Mouse (Mus musculus): Measurements from ENCODE around the gene 1700029P11Rik. TPM values are rescaled to one million over a fixed set of nuclear protein-coding genes. Genes with fewer than 3 reads are reported as not detected.
A peak's percentile ranks its signal among the peaks of the same experiment; 100 is the strongest.

The 1700029P11Rik gene
- polyA plus RNA-seq, 1 experiment: not detected

- TF ChIP-seq CTCF (IDR thresholded peaks at IDR 0.05; ENCODE audit: extremely low read depth, insufficient read length, insufficient replicate concordance, low read depth, low read length) (no peak), POLR2A (IDR thresholded peaks at IDR 0.05; ENCODE audit: low read depth, low read length) (no peak)
- no peaks in the 10 kb centered on the region for H3K27me3 ChIP-seq (ENCODE audit: control insufficient read depth, insufficient read depth, low read length)
- no peak overlapping the region for H3K27ac ChIP-seq (ENCODE audit: insufficient read depth, low read depth, low read length)
- peaks cover 1% of the 10 kb centered on the region; the same call in 1 of the 2 replicates for H3K4me1 ChIP-seq (ENCODE audit: control insufficient read depth, insufficient read depth, insufficient read length, low read length)
- H3K4me3 ChIP-seq (ENCODE audit: low read depth, low read length): no peak overlapping the region
- H3K36me3 ChIP-seq (ENCODE audit: control insufficient read depth, insufficient read depth, low read length): no peaks in the 10 kb centered on the region
- WGBS: 75% methylated on average over 2 of the region's 2 CpGs
Observed at GRCm38 (mm10) chr15:81985267-81986161, 5.2 kb downstream of the 1700029P11Rik start.

DNA sequence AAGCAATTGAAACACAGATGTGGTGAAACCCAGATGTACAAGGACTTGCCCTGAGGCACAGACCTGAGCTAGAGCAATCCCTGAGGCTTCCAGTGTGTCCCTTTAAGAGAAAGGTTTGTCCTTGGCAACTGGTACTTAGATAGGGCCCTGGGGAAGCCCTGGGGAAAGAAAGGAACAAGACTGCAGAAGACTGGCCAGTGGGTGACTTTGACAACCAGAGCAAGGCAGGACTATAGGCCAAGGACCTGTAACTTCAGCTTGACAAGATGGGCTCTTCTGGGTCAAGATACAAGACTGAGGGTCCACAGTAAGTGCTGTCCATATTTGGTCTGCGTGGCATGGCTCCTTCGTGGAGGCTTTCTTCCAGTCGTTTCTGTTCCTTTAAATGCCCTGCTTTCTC lies 7.3 kb downstream of the 1700029P11Rik start, which contains the start of gene Xrcc6:
TSS of gene Xrcc6 (plus strand) at position 190 of the 400 bp plus-strand sequence.
- H3K36me3 ChIP-seq (ENCODE audit: control insufficient read depth, insufficient read depth, low read length): no peaks in the 10 kb centered on the region
- TF ChIP-seq CTCF (IDR thresholded peaks at IDR 0.05; ENCODE audit: extremely low read depth, insufficient read length, insufficient replicate concordance, low read depth, low read length): no peak
- TF ChIP-seq POLR2A (IDR thresholded peaks at IDR 0.05; ENCODE audit: low read depth, low read length): no peak
- no peak within 1 kb of the TSS for H3K27ac ChIP-seq (ENCODE audit: insufficient read depth, low read depth, low read length)
- no peak within 1 kb of the TSS for H3K4me3 ChIP-seq (ENCODE audit: low read depth, low read length)
- H3K4me1 ChIP-seq (ENCODE audit: control insufficient read depth, insufficient read depth, insufficient read length, low read length): peaks cover 9% of the 10 kb centered on the region; the same call in 1 of the 2 replicates
- 78% methylated on average over 3 of the region's 3 CpGs for WGBS
- no peaks in the 10 kb centered on the region for H3K27me3 ChIP-seq (ENCODE audit: control insufficient read depth, insufficient read depth, low read length)

DNA sequence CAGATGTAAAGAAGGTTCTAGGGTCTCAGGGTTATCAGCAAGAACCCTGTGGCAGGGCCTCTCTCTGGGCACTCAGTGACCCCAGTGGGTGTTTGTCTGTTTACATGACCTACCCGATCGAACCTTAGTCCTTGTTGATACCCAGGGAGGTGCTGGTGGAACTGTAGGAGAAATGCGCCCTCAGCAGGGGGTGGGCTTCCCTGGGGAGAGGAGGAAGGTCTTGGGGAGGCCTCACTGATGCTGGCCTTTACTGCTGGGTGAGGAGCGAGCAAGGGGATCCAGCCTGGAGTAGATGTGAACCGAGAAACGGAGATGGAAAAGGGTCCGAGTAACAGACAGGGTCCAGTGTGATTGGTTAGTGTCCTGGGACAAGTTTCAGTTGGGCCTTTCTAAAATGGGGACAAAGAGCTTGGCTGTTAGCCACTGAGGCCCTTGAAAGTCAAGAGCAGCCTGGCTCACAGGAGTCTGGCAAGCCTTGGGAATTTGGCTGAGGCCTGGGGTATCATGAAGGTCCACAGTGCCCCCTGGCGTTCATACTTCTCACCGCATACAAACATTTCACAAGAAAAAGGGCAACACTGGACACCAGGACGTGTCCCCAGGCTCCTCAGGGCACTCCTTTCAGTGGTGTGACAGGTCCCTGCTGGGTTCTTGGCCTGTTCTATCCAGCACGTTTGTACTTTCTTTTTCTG lies 9.2 kb downstream of the 1700029P11Rik start:
- H3K4me3 ChIP-seq (ENCODE audit: low read depth, low read length): no peak overlapping the region
- peaks cover 9% of the 10 kb centered on the region; the same call in 1 of the 2 replicates for H3K4me1 ChIP-seq (ENCODE audit: control insufficient read depth, insufficient read depth, insufficient read length, low read length)
- peaks cover 6% of the 10 kb centered on the region; the same call in 1 of the 2 replicates for H3K36me3 ChIP-seq (ENCODE audit: control insufficient read depth, insufficient read depth, low read length)
- peak; percentile 91; the same call in 1 of the 2 replicates for TF ChIP-seq CTCF (IDR thresholded peaks at IDR 0.05; ENCODE audit: extremely low read depth, insufficient read length, insufficient replicate concordance, low read depth, low read length)
- TF ChIP-seq POLR2A (IDR thresholded peaks at IDR 0.05; ENCODE audit: low read depth, low read length): no peak
- WGBS: 51% methylated on average over 11 of the region's 11 CpGs
- no peak overlapping the region for H3K27ac ChIP-seq (ENCODE audit: insufficient read depth, low read depth, low read length)
- H3K27me3 ChIP-seq (ENCODE audit: control insufficient read depth, insufficient read depth, low read length): no peaks in the 10 kb centered on the region

GRCm38 (mm10) chr15:81990549-81990948 lies 10.2 kb downstream of the 1700029P11Rik start:
- TF ChIP-seq POLR2A (IDR thresholded peaks at IDR 0.05; ENCODE audit: low read depth, low read length) (no peak), CTCF (IDR thresholded peaks at IDR 0.05; ENCODE audit: extremely low read depth, insufficient read length, insufficient replicate concordance, low read depth, low read length) (no peak)
- no peak overlapping the region for H3K4me3 ChIP-seq (ENCODE audit: low read depth, low read length)
- H3K4me1 ChIP-seq (ENCODE audit: control insufficient read depth, insufficient read depth, insufficient read length, low read length): peaks cover 9% of the 10 kb centered on the region; the same call in 1 of the 2 replicates
- no peak overlapping the region for H3K27ac ChIP-seq (ENCODE audit: insufficient read depth, low read depth, low read length)
- WGBS: 23% methylated on average over 7 of the region's 7 CpGs
- H3K36me3 ChIP-seq (ENCODE audit: control insufficient read depth, insufficient read depth, low read length): peaks cover 12% of the 10 kb centered on the region; the same call in 1 of the 2 replicates
- no peaks in the 10 kb centered on the region for H3K27me3 ChIP-seq (ENCODE audit: control insufficient read depth, insufficient read depth, low read length)

GRCm38 (mm10) chr15:81993992-81994391 lies 13.7 kb downstream of the 1700029P11Rik start:
- Histone ChIP-seq H3K27me3 (ENCODE audit: control insufficient read depth, insufficient read depth, low read length) (no peaks in the 10 kb centered on the region), H3K36me3 (ENCODE audit: control insufficient read depth, insufficient read depth, low read length) (peaks cover 30% of the 10 kb centered on the region), H3K27ac (ENCODE audit: insufficient read depth, low read depth, low read length) (no peak overlapping the region), H3K4me3 (ENCODE audit: low read depth, low read length) (no peak overlapping the region), H3K4me1 (ENCODE audit: control insufficient read depth, insufficient read depth, insufficient read length, low read length) (peaks cover 7% of the 10 kb centered on the region; the same call in 1 of the 2 replicates)
- no peak for TF ChIP-seq POLR2A (IDR thresholded peaks at IDR 0.05; ENCODE audit: low read depth, low read length)
- no peak for TF ChIP-seq CTCF (IDR thresholded peaks at IDR 0.05; ENCODE audit: extremely low read depth, insufficient read length, insufficient replicate concordance, low read depth, low read length)
- WGBS: 84% methylated on average over 6 of the region's 6 CpGs

GRCm38 (mm10) chr15:82004257-82004656 lies 23.9 kb downstream of the 1700029P11Rik start:
- Histone ChIP-seq H3K4me1 (ENCODE audit: control insufficient read depth, insufficient read depth, insufficient read length, low read length) (peaks cover 16% of the 10 kb centered on the region; the same call in 1 of the 2 replicates), H3K27me3 (ENCODE audit: control insufficient read depth, insufficient read depth, low read length) (no peaks in the 10 kb centered on the region), H3K36me3 (ENCODE audit: control insufficient read depth, insufficient read depth, low read length) (peaks cover 20% of the 10 kb centered on the region), H3K4me3 (ENCODE audit: low read depth, low read length) (no peak overlapping the region), H3K27ac (ENCODE audit: insufficient read depth, low read depth, low read length) (no peak overlapping the region)
- 39% methylated on average over 8 of the region's 8 CpGs for WGBS
- no peak for TF ChIP-seq CTCF (IDR thresholded peaks at IDR 0.05; ENCODE audit: extremely low read depth, insufficient read length, insufficient replicate concordance, low read depth, low read length)
- TF ChIP-seq POLR2A (IDR thresholded peaks at IDR 0.05; ENCODE audit: low read depth, low read length): peak; percentile 37; the same call in 1 of the 2 replicates

All from small intestine, adult 2 months (tissue).